Mouse (Mus musculus) forebrain, postnatal 0 days (tissue): Measurements from ENCODE around the gene Ddx52. TPM values are rescaled to one million over a fixed set of nuclear protein-coding genes. Genes with fewer than 3 reads are reported as not detected.

Experiments
- ATAC-seq: fragments of 200-750 bp; cut with Nextera tagmentation; 2 replicates; pipeline ENCODE4 v1.8.0; 2017; ENCODE audit warnings: mild to moderate bottlenecking, moderate library complexity
- DNase-seq: peaks from one replicate; pipeline ENCODE4 v3.0.0-alpha.2; 2015
- H3K27ac ChIP-seq: fragments of 300-500 bp; sonication (generic); 2 replicates; pipeline ENCODE4 v1.5.1; 2014; ENCODE audit warnings: low read depth, mild to moderate bottlenecking, antibody characterized with exemption, low read length, moderate library complexity, mixed read lengths
- H3K27me3 ChIP-seq: fragments of 300-500 bp; sonication (generic); 2 replicates; pipeline ENCODE4 v1.6.1; 2014; ENCODE audit warnings: mild to moderate bottlenecking, low read length, mixed read lengths; ENCODE audit not compliant: insufficient read depth
- H3K36me3 ChIP-seq: fragments of 300-500 bp; sonication (generic); 2 replicates; pipeline ENCODE4 v1.6.1; 2014; ENCODE audit warnings: mild to moderate bottlenecking, moderate library complexity; ENCODE audit not compliant: insufficient read depth
- H3K4me1 ChIP-seq: fragments of 300-500 bp; sonication (generic); 2 replicates; pipeline ENCODE4 v1.6.1; 2014; ENCODE audit warnings: antibody characterized with exemption; ENCODE audit not compliant: insufficient read depth
- H3K4me2 ChIP-seq: fragments of 300-500 bp; sonication (generic); 2 replicates; pipeline ENCODE4 v1.6.1; 2014; ENCODE audit warnings: low read depth, mild to moderate bottlenecking, moderate library complexity
- H3K4me3 ChIP-seq: fragments of 300-500 bp; sonication (generic); 2 replicates; pipeline ENCODE4 v1.5.1; 2014; ENCODE audit warnings: low read depth, low read length, mixed read lengths
- H3K9ac ChIP-seq: fragments of 300-500 bp; sonication (generic); 2 replicates; pipeline ENCODE4 v1.6.1; 2014; ENCODE audit warnings: mild to moderate bottlenecking
- H3K9me3 ChIP-seq: fragments of 300-500 bp; sonication (generic); 2 replicates; pipeline ENCODE4 v1.6.1; 2016; ENCODE audit warnings: low read length
- CTCF ChIP-seq: sonication (generic); IDR thresholded peaks from 2 replicates; pipeline ENCODE4 v1.5.1; 2016; ENCODE audit warnings: antibody characterized with exemption, control low read depth, low read depth
- WGBS: fragments of 180-500 bp; shearing (Covaris S2); extraction: QIAGEN DNeasy Blood & Tissue Kit; methylation state at CpG from one replicate; pipeline ENCODE4 v1.1.7; 2014; 5-methylcytosine and 5-hydroxymethylcytosine counted together
- polyA plus RNA-seq: library from polyadenylated mRNA; unstranded; fragments of >200 nt; fragmentation: Nextera tagmentation; extraction: Ambion mirVana; gene quantifications from 2 replicates; pipeline ENCODE4 v1.2.1, GENCODE M21; 2015
- total RNA-seq: library from RNA; depleted of rRNA; stranded (reverse); fragments of >200 nt; gene quantifications from 2 replicates; pipeline ENCODE4 v1.2.3, GENCODE M21; 2014

Ddx52 gene
- total and polyA plus RNA-seq, 2 experiments from 2014 or later = 19.3 to 30.3 TPM

DNA sequence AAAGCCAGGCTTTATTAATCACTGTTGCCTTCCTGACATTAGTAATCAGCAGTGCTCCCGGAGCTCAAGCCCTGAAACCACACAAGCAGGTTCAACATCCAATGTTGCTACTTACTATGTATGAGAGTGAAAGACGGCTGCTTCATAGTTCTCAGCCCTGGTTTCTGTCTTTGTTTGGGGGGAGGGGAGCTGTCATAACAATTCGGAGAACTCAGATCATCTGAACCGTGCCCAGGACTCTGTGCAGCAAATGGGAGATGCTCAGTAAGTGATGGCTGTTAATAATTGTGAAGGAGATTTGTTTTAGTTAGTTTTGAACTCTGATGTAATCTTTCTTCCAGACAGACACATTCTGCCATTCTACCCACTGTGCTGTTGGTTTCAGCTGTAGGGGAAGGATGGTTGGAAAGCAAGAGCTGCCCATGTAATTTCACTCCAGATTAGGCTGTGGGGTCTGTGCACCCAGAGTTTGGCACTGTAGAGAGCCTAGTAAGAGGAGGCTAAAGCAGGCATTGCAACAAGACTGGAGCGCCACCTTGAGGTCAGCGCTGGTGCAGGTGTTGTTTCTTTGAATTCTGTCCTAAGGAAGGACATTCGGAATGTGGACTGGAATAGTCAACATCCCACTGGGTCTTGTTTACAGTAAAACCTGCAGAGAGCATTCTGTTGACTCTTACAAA is 5.7 kb upstream of the Ddx52 start:
- peak; percentile 91 for TF ChIP-seq CTCF
- WGBS = 26% methylated on average over 7 of the region's 7 CpGs
- Histone ChIP-seq H3K4me1 (no peaks in the 10 kb centered on the region), H3K36me3 (no peaks in the 10 kb centered on the region), H3K27me3 (no peaks in the 10 kb centered on the region), H3K4me2 (no peak overlapping the region), H3K4me3 (no peak overlapping the region), H3K9me3 (no peaks in the 10 kb centered on the region), H3K27ac (no peak overlapping the region), H3K9ac (no peak overlapping the region)
- peak; percentile 75 for DNase-seq
- peak; percentile 42; the same call in 1 of the 2 replicates for ATAC-seq

DNA sequence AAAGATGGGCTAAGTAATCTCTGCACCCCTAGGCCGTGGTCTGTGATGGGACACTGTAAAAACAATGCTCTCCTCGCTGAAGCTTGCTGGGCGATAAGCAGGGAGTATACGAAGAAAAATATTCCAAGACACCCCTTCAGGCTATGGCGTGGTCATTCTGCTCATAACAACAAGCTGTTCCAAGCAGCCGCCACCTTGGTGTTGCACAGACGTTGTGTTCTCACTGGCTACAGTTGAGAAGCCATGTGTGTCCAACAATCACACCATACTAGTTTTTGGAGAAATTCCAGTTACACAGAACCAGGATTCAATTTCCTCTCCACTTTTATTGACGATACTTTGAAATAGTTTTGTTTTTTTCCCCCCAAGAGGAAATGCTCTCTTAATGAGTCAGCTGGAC is 3.3 kb upstream of the Ddx52 start:
- Histone ChIP-seq H3K4me2 (no peak overlapping the region), H3K36me3 (no peaks in the 10 kb centered on the region), H3K4me1 (peaks cover 5% of the 10 kb centered on the region; the same call in 1 of the 2 replicates), H3K9ac (no peak overlapping the region), H3K27me3 (no peaks in the 10 kb centered on the region), H3K9me3 (no peaks in the 10 kb centered on the region), H3K27ac (no peak overlapping the region), H3K4me3 (no peak overlapping the region)
- DNase-seq (no peak), ATAC-seq (no peak)
- no peak for TF ChIP-seq CTCF
- WGBS = 83% methylated on average over 8 of the region's 8 CpGs

DNA sequence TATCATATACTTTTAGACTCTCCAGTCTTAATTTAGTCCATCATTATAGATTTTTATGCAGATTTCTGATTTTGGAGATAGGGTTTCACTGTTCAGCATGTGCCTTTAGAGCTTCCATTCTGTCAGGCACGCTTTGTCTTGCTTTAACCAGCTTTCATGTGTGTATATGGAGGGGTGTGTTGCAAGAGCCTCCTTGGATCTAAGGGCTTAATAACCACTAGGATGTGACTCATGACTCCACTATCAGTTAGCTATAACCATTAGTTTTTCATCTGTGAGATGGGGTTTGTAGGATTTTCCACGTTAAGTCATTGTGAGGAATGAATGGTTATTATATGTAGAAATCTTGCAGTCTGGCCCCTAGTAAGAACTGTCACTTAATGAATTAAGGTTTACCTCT is 15.0 kb downstream of the Ddx52 start:
- Histone ChIP-seq H3K27ac (no peak overlapping the region), H3K9me3 (no peaks in the 10 kb centered on the region), H3K9ac (no peak overlapping the region), H3K36me3 (peaks cover 72% of the 10 kb centered on the region), H3K4me2 (no peak overlapping the region), H3K4me1 (no peaks in the 10 kb centered on the region), H3K27me3 (no peaks in the 10 kb centered on the region), H3K4me3 (no peak overlapping the region)
- WGBS = 93% methylated on average over 2 of the region's 2 CpGs
- DNase-seq = no peak
- no peak for TF ChIP-seq CTCF
- ATAC-seq = no peak

DNA sequence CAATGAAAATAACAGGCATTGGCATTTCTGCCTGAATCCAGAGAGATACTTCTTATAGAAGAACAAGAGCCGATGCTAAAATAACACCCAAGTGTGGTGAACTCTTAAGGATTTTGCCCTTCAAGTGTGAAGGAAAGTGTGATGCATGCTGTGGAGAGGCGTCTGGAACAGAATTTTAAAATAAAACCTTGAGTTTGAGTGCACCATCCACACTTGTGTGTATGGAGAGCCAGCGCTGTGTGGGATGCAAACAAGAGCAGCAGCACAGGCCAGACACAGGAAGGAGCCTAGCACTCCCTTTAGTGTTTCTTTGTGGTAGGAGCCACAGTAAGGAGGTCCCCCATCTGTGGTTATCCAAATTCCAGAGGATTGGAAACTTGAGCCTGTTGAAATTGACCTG is 20.1 kb downstream of the Ddx52 start:
- Histone ChIP-seq H3K9me3 (no peaks in the 10 kb centered on the region), H3K4me3 (no peak overlapping the region), H3K27me3 (no peaks in the 10 kb centered on the region), H3K4me1 (peaks cover 10% of the 10 kb centered on the region; the same call in 1 of the 2 replicates), H3K9ac (no peak overlapping the region), H3K27ac (no peak overlapping the region), H3K4me2 (no peak overlapping the region), H3K36me3 (peaks cover 44% of the 10 kb centered on the region)
- DNase-seq (no peak), ATAC-seq (no peak)
- TF ChIP-seq CTCF = no peak
- WGBS = 93% methylated on average over 3 of the region's 3 CpGs

DNA sequence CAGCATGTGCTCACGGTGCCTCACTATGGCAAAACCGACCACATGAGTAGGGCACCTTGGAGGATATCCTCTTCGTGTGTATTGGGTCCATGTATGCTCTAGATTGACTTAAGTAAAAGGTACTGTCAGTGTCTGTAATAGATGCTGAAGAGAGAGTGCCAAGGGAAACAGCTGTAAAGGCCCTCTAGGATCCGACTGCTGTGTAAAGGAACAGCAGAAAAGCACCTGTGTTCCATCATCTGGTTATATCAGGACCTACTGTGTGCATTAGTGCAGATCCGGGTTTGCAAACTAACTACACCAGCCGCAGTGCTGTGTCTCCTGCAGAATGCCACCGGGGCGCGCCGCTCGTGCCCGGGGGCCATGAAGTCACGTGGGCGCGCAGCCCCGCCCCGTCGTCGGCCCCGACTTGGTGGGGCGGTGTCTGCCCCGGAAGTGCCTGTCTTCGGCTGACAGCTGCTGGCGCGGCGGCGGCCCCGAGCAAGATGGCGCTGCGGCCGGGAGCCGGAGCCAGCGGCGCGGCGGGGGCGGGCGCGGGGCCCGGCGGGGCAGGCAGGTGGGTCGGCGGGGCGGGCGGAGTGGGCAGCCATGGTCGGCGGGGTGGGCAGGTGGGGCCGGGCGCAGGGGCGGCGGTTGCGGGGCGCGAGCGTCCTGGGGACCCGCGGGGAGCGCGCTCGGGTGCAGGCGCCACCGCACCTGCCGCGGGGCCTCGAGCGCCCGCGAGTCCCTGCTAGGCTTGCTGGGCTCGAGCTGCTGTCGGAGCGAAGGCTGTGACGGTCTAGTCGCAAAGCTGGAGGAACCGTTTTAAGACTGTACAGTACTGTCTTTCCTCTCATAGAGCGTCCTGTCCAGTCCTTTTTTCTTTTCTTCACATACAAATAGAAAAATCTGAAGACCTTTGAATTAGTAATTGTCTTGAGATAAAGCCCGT is 22.4 kb downstream of the Ddx52 start, which contains the start of gene Synrg:
TSS of gene Synrg (plus strand) at position 438 of the 931 bp plus-strand sequence.
- no peaks in the 10 kb centered on the region for H3K9me3 ChIP-seq
- H3K27me3 ChIP-seq = no peaks in the 10 kb centered on the region
- peak within 1 kb of the TSS; percentile 52 for H3K4me2 ChIP-seq
- peaks cover 10% of the 10 kb centered on the region; the same call in 1 of the 2 replicates for H3K4me1 ChIP-seq
- no peak for TF ChIP-seq CTCF
- peak within 1 kb of the TSS; percentile 75 for H3K4me3 ChIP-seq
- WGBS = 1% methylated on average over 60 of the region's 76 CpGs
- peak; percentile 99 for ATAC-seq
- H3K9ac ChIP-seq = peak within 1 kb of the TSS; percentile 78
- H3K36me3 ChIP-seq = peaks cover 33% of the 10 kb centered on the region
- DNase-seq = peak; percentile 94
- peak within 1 kb of the TSS; percentile 91 for H3K27ac ChIP-seq

DNA sequence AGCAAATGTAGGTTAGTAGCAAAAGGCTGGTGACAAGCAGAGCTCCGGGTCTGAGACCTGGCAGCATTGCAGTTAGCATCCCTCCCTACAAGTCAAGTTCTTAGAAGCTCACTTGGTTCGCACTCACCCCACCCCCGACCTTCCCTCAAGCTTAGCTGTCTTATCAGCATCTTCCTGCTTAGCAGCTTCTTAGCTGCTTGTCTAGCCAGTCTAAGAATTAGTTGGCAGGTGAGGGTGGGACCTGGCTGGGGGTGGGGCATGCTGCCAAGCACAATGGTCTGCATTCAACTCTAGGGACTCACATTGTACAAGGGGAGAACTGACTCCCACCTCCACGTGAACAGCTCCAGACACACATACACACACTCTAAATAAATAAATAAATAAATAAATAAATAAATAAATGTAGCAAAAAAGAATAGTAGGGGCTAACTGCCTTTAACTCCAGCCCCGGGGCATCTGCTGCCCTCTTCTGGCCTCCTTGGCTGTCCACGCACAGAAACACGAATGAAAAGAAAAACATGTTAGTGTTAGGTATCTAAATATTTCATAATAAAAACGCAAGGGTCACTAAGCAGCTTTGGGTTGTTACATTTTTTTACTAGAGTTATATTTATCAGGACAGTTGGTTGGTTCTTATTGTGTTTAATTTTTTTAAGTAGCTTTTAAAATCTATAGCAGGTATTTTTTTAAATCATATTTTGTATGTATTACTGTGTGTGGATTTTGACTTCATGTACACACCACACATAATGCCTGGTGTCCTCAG is 25.8 kb downstream of the Ddx52 start:
- Histone ChIP-seq H3K36me3 (peaks cover 6% of the 10 kb centered on the region), H3K4me1 (peaks cover 10% of the 10 kb centered on the region; the same call in 1 of the 2 replicates), H3K9ac (no peak overlapping the region), H3K27me3 (no peaks in the 10 kb centered on the region), H3K27ac (no peak overlapping the region), H3K9me3 (no peaks in the 10 kb centered on the region), H3K4me3 (no peak overlapping the region), H3K4me2 (no peak overlapping the region)
- WGBS = 53% methylated on average over 8 of the region's 8 CpGs
- DNase-seq (no peak), ATAC-seq (no peak)
- peak; percentile 17; the same call in 1 of the 2 replicates for TF ChIP-seq CTCF
